Mouse (Mus musculus) ovary, adult 10 weeks (tissue): Measurements from ENCODE around the gene Tesk2. TPM values are rescaled to one million over a fixed set of nuclear protein-coding genes. Genes with fewer than 3 reads are reported as not detected.

ENCODE experiments used
- polyA plus RNA-seq: library from polyadenylated mRNA; stranded (reverse); fragments of 350-450 nt; fragmentation: Illumina TruSeq; extraction: RNeasy Lipid Tissue Mini Kit (QIAGEN cat#74804); gene quantifications from one replicate; pipeline ENCODE4 v1.2.3, GENCODE M21; 2014

Tesk2 gene
- polyA plus RNA-seq: 2.5 TPM

GRCm38 (mm10) chr4:116720343-116721097 is at the start of gene Tesk2:
Gene Tesk2 (plus strand): TSS chr4:116720948.

DNA sequence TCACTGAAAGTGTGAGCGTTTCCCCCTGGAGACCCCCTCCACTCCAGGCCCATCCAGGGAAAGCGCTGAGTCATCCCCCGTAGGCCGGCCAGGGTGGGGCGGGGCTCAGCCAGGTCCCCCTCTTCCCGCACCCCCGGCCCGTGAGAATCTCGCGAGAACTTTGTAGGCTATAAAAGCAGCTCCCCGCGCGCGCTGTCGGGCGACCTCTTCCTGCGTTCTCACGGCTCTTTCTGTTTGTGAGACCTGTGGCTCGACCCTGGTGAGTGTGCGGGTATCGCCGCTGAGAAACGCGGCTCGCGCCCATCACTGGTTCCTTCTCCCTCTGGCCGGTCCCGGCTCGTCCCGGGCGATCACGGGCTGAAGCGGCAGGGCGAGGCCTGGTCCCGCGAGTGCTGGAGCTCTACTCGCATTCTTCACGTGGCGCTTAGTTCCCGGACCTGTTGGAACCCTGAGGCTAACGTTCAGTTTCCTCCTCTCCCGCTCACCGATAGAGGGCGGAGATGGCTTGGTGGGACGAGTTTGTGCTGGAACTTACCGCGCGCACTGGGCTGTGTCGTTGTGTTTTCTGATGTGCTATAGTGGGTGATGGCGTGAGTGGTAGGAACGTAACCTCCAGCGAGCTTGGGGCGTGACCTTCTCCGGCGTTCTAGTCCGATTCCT is 35.2 kb upstream of the Tesk2 start, which contains the start of gene Prdx1:
Prdx1 (plus strand) TSS at position 143 of the 660 bp plus-strand sequence.

DNA sequence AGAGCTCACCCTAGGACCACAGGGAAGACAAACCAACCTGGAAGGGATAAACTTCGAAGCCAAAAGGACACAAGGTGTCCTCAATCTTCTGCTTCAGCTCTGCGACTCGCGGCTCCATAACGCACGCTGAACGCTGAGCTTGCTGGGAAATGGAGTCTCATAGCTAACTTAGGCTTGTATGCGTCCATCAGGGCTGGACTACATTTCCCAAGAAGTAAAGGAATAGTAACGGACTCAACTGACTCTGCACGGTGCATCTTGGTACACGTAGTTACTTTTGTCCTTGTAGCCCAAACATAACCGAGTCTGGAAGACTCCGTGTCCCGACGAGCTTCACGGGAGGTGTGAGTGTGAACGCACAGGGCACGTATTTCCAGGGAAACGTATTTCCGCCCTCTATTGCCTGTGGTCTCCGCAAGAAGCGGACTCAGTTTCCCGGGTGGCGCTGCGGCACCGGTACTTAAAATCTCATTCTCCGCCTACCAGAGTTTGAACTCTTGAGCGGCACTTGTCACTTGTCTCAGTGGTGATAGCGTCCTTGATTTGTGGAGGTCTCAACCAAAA is 12.5 kb upstream of the Tesk2 start, which contains the start of the genes Mmachc and Ccdc163:
Mmachc (minus strand) TSS at position 206 of the 564 bp plus-strand sequence.
Ccdc163 (plus strand) TSS at position 309 of the 564 bp plus-strand sequence.

GRCm38 (mm10) chr4:116807197-116808129 is 86.7 kb downstream of the Tesk2 start, which contains the start of the genes Toe1 and Mutyh:
Gene Toe1 (minus strand): TSS chr4:116807640.
Gene Mutyh (plus strand): TSS chr4:116807723.

DNA sequence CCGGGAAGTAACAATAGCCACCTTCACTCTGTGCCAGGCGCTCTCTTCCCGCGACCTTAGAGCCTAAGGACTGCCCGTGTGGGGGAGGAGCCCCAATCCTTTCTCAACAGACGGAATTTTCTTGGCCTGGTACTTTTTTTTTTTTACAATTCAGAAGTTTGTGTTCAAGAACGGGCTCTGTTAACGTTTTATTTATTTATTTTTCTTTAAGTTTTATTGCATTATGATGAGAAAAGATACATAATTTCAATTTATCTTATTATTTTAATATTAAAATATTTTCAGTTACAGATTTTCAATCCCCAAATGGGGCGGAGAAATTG is 100.9 kb downstream of the Tesk2 start, which contains the start of gene Hpdl:
Hpdl (minus strand) TSS at position 14 of the 323 bp plus-strand sequence.

Other genes starting within 250 kb of the Tesk2 start
- gene Ipp, start 213.4 kb upstream of the Tesk2 start, polyA plus RNA-seq: 23.0 TPM
- 62.0 TPM for gene Tmem69, start 165.0 kb upstream of the Tesk2 start, polyA plus RNA-seq
- gene Gpbp1l1, start 163.3 kb upstream of the Tesk2 start, polyA plus RNA-seq: 72.8 TPM
- gene Ccdc17, start 124.3 kb upstream of the Tesk2 start, polyA plus RNA-seq: 3.5 TPM
- gene Nasp, start 93.0 kb upstream of the Tesk2 start, polyA plus RNA-seq: 207 TPM
- gene Akr1a1, start 69.3 kb upstream of the Tesk2 start, polyA plus RNA-seq: 554 TPM
- gene Prdx1, start 35.4 kb upstream of the Tesk2 start, polyA plus RNA-seq: 3,325 TPM
- 33.4 TPM for gene Mmachc, start 12.5 kb upstream of the Tesk2 start, polyA plus RNA-seq
- gene Ccdc163, start 12.4 kb upstream of the Tesk2 start, polyA plus RNA-seq: 14.2 TPM
- gene Toe1, start 86.7 kb downstream of the Tesk2 start, polyA plus RNA-seq: 6.5 TPM
- gene Mutyh, start 86.8 kb downstream of the Tesk2 start, polyA plus RNA-seq: 0.83 TPM
- 0.26 TPM for gene Hpdl, start 100.8 kb downstream of the Tesk2 start, polyA plus RNA-seq
- 3.1 TPM for gene Zswim5, start 156.4 kb downstream of the Tesk2 start, polyA plus RNA-seq